In the genomic region with DNA sequence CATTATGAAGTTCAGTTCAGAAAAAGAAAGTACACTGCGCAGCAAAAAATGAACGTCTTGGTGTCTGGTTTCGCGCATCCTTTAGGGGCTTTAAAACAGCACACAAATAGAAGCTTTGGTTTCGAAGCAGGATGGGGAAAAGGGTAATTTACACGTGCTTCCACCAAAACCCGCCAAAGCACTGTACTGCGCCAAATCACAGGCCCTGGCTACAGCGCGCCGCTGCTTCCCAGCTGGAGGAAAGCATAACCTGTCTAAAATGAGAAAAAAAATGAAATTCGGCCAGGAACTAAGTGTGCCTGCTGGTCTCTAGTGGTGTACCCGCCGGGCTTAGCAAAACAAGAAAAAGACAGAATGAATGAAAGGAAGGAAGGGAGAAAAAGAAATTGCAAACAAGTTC, we compare ENCODE assay signal across 8 mouse cellular contexts. TPM values are rescaled to one million over a fixed set of nuclear protein-coding genes. Genes with fewer than 3 reads are reported as not detected.
DNase-seq lines count a peak whose midpoint lies in the region; ATAC-seq lines count a peak whose summit lies in the region.

No protein-coding gene starts in this region.

- peak overlapping the region; percentile 75 for H3K27ac ChIP-seq in embryonic facial prominence, embryonic 15.5 days (replicated peaks)

- H3K4me3 ChIP-seq in embryonic facial prominence, embryonic 15.5 days (replicated peaks): peak overlapping the region; percentile 68

- intact Hi-C loops in heart, postnatal 36 days (cut with DNase I): loop anchor here (2.0 to 5.0 kb wide), 2 partner anchors 192 to 367 kb away; a partner anchor contains a TSS

- H3K27me3 ChIP-seq in embryonic facial prominence, embryonic 15.5 days: peaks cover 7% of the 10 kb centered on the region; the same call in 1 of the 2 replicates

- H3K4me2 ChIP-seq in embryonic facial prominence, embryonic 15.5 days (replicated peaks): peak overlapping the region; percentile 62

- no peak for ATAC-seq in embryonic facial prominence, embryonic 15.5 days (ENCODE audit: insufficient number of reproducible peaks, low FRiP score, low TSS enrichment, low read depth)

- H3K9ac ChIP-seq in embryonic facial prominence, embryonic 15.5 days: peak overlapping the region; percentile 23; the same call in 1 of the 2 replicates

- under 1% methylated on average over 14 of the region's 14 CpGs for WGBS in embryonic facial prominence, embryonic 15.5 days

- H3K4me1 ChIP-seq in embryonic facial prominence, embryonic 15.5 days: peaks cover 10% of the 10 kb centered on the region

- peaks cover 6% of the 10 kb centered on the region; the same call in 1 of the 2 replicates for H3K36me3 ChIP-seq in embryonic facial prominence, embryonic 15.5 days

- DNase-seq in gastrocnemius, adult 18-20 months (ENCODE audit: low spot score): peak; percentile 18
- DNase-seq in gastrocnemius, postnatal 25 days: no peak
- peak; percentile 52 for DNase-seq in adrenal gland, adult 2 months
- peak; percentile 31 to 53 for DNase-seq in heart, postnatal 36 days
- DNase-seq in layer of hippocampus, postnatal 25 days (ENCODE audit: extremely low spot score in 1 of 2, low spot score in 1 of 2): peak; percentile 23 to 24
- peak; percentile 36 for DNase-seq in lung, postnatal 36 days
- peak; percentile 26 to 68 for DNase-seq in spleen, postnatal 4 days (ENCODE audit: low spot score in 2 of 2)

- no peaks in the 10 kb centered on the region for H3K9me3 ChIP-seq in embryonic facial prominence, embryonic 15.5 days (replicated peaks)

RNA-seq across cellular contexts. Expression of a gene that starts 1.0 kb away (rescaled TPM):
- not detected for total RNA-seq in gastrocnemius, adult 18-20 months (2021)
- total RNA-seq in gastrocnemius, postnatal 25 days (2021): not detected
- not detected for total RNA-seq in adrenal gland, adult 2 months (2021)
- polyA plus RNA-seq in adrenal gland, adult 2 months (2012; rRNA removed): not detected in 2 replicates
- not detected in 2 replicates for polyA plus RNA-seq in embryonic facial prominence, embryonic 15.5 days (2015; fragmentation: Nextera tagmentation; extraction: Ambion mirVana)
- total RNA-seq in heart, postnatal 36 days (2021): not detected
- under 1 TPM; 0.49 to 0.79 TPM for total RNA-seq in layer of hippocampus, postnatal 25 days (2021)

RNA-seq across cellular contexts. Expression of a gene that starts 1.1 kb away (rescaled TPM):
- total RNA-seq in gastrocnemius, adult 18-20 months (2021): 10 to 100 TPM; 12.4 to 14.1 TPM
- 1 to 10 TPM; 9.0 to 9.3 TPM for total RNA-seq in gastrocnemius, postnatal 25 days (2021)
- 10 to 100 TPM; 21.7 to 22.9 TPM for total RNA-seq in adrenal gland, adult 2 months (2021)
- 2.3 and 4.6 TPM in 2 replicates for polyA plus RNA-seq in adrenal gland, adult 2 months (2012; rRNA removed)
- polyA plus RNA-seq in embryonic facial prominence, embryonic 15.5 days (2015; fragmentation: Nextera tagmentation; extraction: Ambion mirVana): 27.7 and 29.0 TPM in 2 replicates
- 10 to 100 TPM; 13.7 to 16.7 TPM for total RNA-seq in heart, postnatal 36 days (2021)
- 10 to 100 TPM; 17.8 to 18.9 TPM for total RNA-seq in layer of hippocampus, postnatal 25 days (2021)

RNA-seq across cellular contexts. Expression of a gene that starts 43.6 kb away (rescaled TPM):
- not detected for total RNA-seq in gastrocnemius, adult 18-20 months (2021)
- not detected for total RNA-seq in gastrocnemius, postnatal 25 days (2021)
- not detected for total RNA-seq in adrenal gland, adult 2 months (2021)
- polyA plus RNA-seq in adrenal gland, adult 2 months (2012; rRNA removed): not detected in 2 replicates
- polyA plus RNA-seq in embryonic facial prominence, embryonic 15.5 days (2015; fragmentation: Nextera tagmentation; extraction: Ambion mirVana): not detected in 2 replicates
- not detected for total RNA-seq in heart, postnatal 36 days (2021)
- total RNA-seq in layer of hippocampus, postnatal 25 days (2021): not detected

RNA-seq across cellular contexts. Expression of a gene that starts 47.0 kb away (rescaled TPM):
- not detected for total RNA-seq in gastrocnemius, adult 18-20 months (2021)
- not detected for total RNA-seq in gastrocnemius, postnatal 25 days (2021)
- total RNA-seq in adrenal gland, adult 2 months (2021): not detected
- polyA plus RNA-seq in adrenal gland, adult 2 months (2012; rRNA removed): not detected in 2 replicates
- 6.4 and 10.3 TPM in 2 replicates for polyA plus RNA-seq in embryonic facial prominence, embryonic 15.5 days (2015; fragmentation: Nextera tagmentation; extraction: Ambion mirVana)
- total RNA-seq in heart, postnatal 36 days (2021): not detected
- not detected for total RNA-seq in layer of hippocampus, postnatal 25 days (2021)

RNA-seq across cellular contexts. Expression of a gene that starts 52.9 kb away (rescaled TPM):
- 1 to 10 TPM; 4.2 to 6.1 TPM for total RNA-seq in gastrocnemius, adult 18-20 months (2021)
- total RNA-seq in gastrocnemius, postnatal 25 days (2021): 1 to 10 TPM; 6.7 to 8.8 TPM
- total RNA-seq in adrenal gland, adult 2 months (2021): 10 to 100 TPM in 1 of 2 experiments, 1 to 10 TPM in 1; 4.4 to 10.7 TPM
- 0.52 and 0.55 TPM in 2 replicates for polyA plus RNA-seq in adrenal gland, adult 2 months (2012; rRNA removed)
- polyA plus RNA-seq in embryonic facial prominence, embryonic 15.5 days (2015; fragmentation: Nextera tagmentation; extraction: Ambion mirVana): 8.8 and 9.0 TPM in 2 replicates
- 10 to 100 TPM; 16.9 to 21.6 TPM for total RNA-seq in heart, postnatal 36 days (2021)
- total RNA-seq in layer of hippocampus, postnatal 25 days (2021): 1 to 10 TPM; 2.8 to 3.9 TPM
